Mouse (Mus musculus) intestine, embryonic 15.5 days (tissue): ENCODE measurements around the gene Gm43951. TPM values are rescaled to one million over a fixed set of nuclear protein-coding genes. Genes with fewer than 3 reads are reported as not detected.
A peak's percentile ranks its signal among the peaks of the same experiment; 100 is the strongest.
"Not testable (repeated sequence)": the region's sequence is repeated elsewhere in the genome, so short reads cannot be mapped to it uniquely, and the experiment has no call there.

Experiments used
- ATAC-seq: fragments of 200-750 bp; cut with Nextera tagmentation; 2 replicates; pipeline ENCODE4 v1.8.0; 2017; ENCODE audit warnings: moderate TSS enrichment, moderate library complexity
- H3K27ac ChIP-seq: fragments of 300-500 bp; sonication (generic); 2 replicates; pipeline ENCODE4 v1.5.1; 2015; ENCODE audit warnings: mild to moderate bottlenecking, inconsistent platforms
- H3K27me3 ChIP-seq: fragments of 300-500 bp; sonication (generic); replicated peaks from 2 replicates; pipeline ENCODE4 v1.6.1; 2015; ENCODE audit warnings: inconsistent platforms
- H3K36me3 ChIP-seq: fragments of 300-500 bp; sonication (generic); 2 replicates; pipeline ENCODE4 v1.6.1; 2015; ENCODE audit warnings: inconsistent platforms
- H3K4me1 ChIP-seq: fragments of 300-500 bp; sonication (generic); replicated peaks from 2 replicates; pipeline ENCODE4 v1.6.1; 2015; ENCODE audit warnings: inconsistent platforms
- H3K4me2 ChIP-seq: fragments of 300-500 bp; sonication (generic); replicated peaks from 2 replicates; pipeline ENCODE4 v1.6.1; 2015; ENCODE audit warnings: mild to moderate bottlenecking, inconsistent platforms
- H3K4me3 ChIP-seq: fragments of 300-500 bp; sonication (generic); replicated peaks from 2 replicates; pipeline ENCODE4 v1.5.1; 2015; ENCODE audit warnings: inconsistent platforms
- H3K9ac ChIP-seq: fragments of 300-500 bp; sonication (generic); 2 replicates; pipeline ENCODE4 v1.6.1; 2015; ENCODE audit warnings: inconsistent platforms
- H3K9me3 ChIP-seq: fragments of 300-500 bp; sonication (generic); 2 replicates; pipeline ENCODE4 v1.6.1; 2016; ENCODE audit warnings: inconsistent platforms
- WGBS: fragments of 180-500 bp; shearing (Covaris S2); methylation state at CpG from one replicate; pipeline ENCODE4 v1.1.7; 2015; 5-methylcytosine and 5-hydroxymethylcytosine counted together
- polyA plus RNA-seq: library from polyadenylated mRNA; unstranded; fragments of >200 nt; fragmentation: Nextera tagmentation; extraction: Ambion mirVana; gene quantifications from 2 replicates; pipeline ENCODE4 v1.2.1, GENCODE M21; 2015

Gene Gm43951
- polyA plus RNA-seq, 1 experiment from 2014 or later: 0.20 TPM

DNA sequence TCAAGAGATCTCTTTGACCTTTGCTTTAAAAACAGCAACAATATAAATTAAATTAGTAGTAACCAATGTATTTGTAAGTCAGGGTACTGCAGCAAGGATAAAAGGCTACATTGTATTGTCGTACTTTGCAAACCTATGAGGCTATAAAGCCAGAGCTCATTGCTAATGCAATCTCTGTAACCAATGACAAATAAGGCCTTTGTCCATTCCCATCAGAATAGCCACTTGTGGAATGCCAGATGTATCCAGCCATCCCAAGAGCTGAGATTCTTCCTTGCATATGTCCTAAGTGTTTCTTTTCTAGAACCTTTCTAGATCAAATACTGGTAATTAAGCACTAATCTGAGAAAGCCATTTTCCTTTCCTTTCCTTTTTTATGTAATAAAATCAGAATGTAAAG, 15.8 kb downstream of the Gm43951 start:
- Histone ChIP-seq H3K4me1 (no peaks in the 10 kb centered on the region), H3K9ac (no peak overlapping the region)
- no peak for ATAC-seq

DNA sequence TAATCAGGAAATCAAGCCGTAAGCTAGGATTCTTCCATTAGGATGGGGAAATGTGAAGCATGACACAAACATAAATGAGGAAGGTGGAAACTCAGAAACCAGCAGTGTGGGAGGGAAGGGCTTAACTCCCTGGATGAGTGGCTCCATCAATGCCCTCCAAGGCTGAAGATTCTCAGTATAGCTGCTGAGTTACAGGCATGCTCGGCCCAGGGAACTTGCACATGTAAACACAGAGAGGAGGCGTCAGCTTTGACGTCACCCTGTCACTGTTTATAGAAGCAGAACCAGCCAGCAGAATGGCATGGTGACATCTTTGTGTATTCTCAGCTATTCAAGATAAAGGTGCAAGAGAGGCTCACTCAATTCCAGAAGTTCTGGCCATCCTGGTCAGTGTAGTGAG, 22.4 kb downstream of the Gm43951 start:
- Histone ChIP-seq H3K9ac (no peak overlapping the region), H3K27me3 (no peaks in the 10 kb centered on the region), H3K36me3 (peaks cover 7% of the 10 kb centered on the region; the same call in 1 of the 2 replicates), H3K9me3 (no peaks in the 10 kb centered on the region), H3K4me1 (no peaks in the 10 kb centered on the region), H3K4me3 (no peak overlapping the region), H3K27ac (no peak overlapping the region), H3K4me2 (no peak overlapping the region)
- WGBS: 73% methylated on average over 4 of the region's 4 CpGs
- no peak for ATAC-seq

More for the DNA sequence above, 15.8 kb downstream of the Gm43951 start:
- Histone ChIP-seq H3K27me3 (no peaks in the 10 kb centered on the region), H3K4me3 (no peak overlapping the region), H3K36me3 (peaks cover 6% of the 10 kb centered on the region; the same call in 1 of the 2 replicates), H3K27ac (no peak overlapping the region), H3K9me3 (no peaks in the 10 kb centered on the region), H3K4me2 (no peak overlapping the region)
- WGBS: 90% methylated on average over 1 of the region's 1 CpGs

DNA sequence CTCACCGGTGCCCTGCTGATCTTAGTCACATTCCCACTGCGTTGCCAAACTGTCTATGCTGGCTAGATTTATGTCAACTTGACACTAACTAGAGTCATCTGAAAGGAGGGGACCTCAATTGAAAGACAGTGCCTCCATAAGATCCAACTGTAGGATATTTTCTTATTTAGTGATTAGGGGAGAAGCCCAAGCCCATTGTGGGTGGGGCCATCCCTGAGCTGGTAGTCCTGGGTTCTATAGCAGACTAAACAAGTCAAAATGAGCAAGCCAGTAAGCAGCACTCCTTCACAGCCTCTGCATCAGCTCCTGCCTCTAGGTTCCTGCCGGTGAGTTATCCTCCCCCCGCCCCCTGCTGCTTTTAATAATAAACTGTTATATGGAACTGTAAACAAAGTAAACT, 25.5 kb downstream of the Gm43951 start:
- WGBS: 86% methylated on average over 4 of the region's 4 CpGs
- Histone ChIP-seq H3K4me2 (no peak overlapping the region), H3K27ac (no peak overlapping the region), H3K27me3 (no peaks in the 10 kb centered on the region), H3K9ac (no peak overlapping the region), H3K36me3 (peaks cover 11% of the 10 kb centered on the region; the same call in 1 of the 2 replicates), H3K4me3 (no peak overlapping the region), H3K4me1 (no peaks in the 10 kb centered on the region), H3K9me3 (no peaks in the 10 kb centered on the region)
- no peak for ATAC-seq

DNA sequence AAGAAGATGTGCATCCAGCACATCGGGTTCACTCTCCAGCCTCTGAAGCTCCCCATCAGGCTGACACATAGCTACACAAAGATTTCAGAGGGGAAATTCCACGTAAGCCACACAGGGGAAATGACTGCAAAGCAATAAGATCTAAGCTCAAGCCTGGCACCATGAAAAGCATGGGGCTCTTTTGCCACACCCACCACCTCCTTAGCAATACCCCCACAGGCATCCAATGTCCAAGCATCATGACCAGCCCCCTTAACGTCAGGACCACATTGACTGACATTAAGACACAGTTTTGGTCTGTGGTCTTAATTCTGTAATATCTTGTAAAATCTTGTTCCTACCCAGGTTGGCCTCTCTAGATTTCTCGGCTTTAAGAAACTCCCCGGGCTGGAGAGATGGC, 26.1 kb downstream of the Gm43951 start:
- WGBS: 91% methylated on average over 5 of the region's 5 CpGs
- Histone ChIP-seq H3K9ac (no peak overlapping the region), H3K9me3 (no peaks in the 10 kb centered on the region), H3K36me3 (peaks cover 11% of the 10 kb centered on the region; the same call in 1 of the 2 replicates), H3K27ac (no peak overlapping the region), H3K4me2 (no peak overlapping the region), H3K27me3 (no peaks in the 10 kb centered on the region), H3K4me1 (no peaks in the 10 kb centered on the region), H3K4me3 (no peak overlapping the region)
- ATAC-seq: no peak

- no peak overlapping the region for H3K4me3 ChIP-seq
- no peak for ATAC-seq
- peaks cover 14% of the 10 kb centered on the region; the same call in 1 of the 2 replicates for H3K36me3 ChIP-seq
- H3K27ac ChIP-seq: no peak overlapping the region
- H3K4me2 ChIP-seq: no peak overlapping the region
- no peak overlapping the region for H3K9ac ChIP-seq
- no peaks in the 10 kb centered on the region for H3K9me3 ChIP-seq
- no peaks in the 10 kb centered on the region for H3K27me3 ChIP-seq
- 81% methylated on average over 3 of the region's 3 CpGs for WGBS
- H3K4me1 ChIP-seq: no peaks in the 10 kb centered on the region
Observed at GRCm38 (mm10) chr11:72176553-72176952, 30.1 kb downstream of the Gm43951 start.

GRCm38 (mm10) chr11:72175966-72176365, 30.7 kb downstream of the Gm43951 start:
- no peak overlapping the region for H3K9ac ChIP-seq
- no peak overlapping the region for H3K27ac ChIP-seq
- WGBS: 88% methylated on average over 5 of the region's 5 CpGs

GRCm38 (mm10) chr11:72174721-72175120, 31.9 kb downstream of the Gm43951 start:
- no peak overlapping the region for H3K4me3 ChIP-seq
- no peaks in the 10 kb centered on the region for H3K9me3 ChIP-seq
- 92% methylated on average over 6 of the region's 6 CpGs for WGBS
- H3K36me3 ChIP-seq: peaks cover 14% of the 10 kb centered on the region; the same call in 1 of the 2 replicates
- ATAC-seq: no peak
- no peaks in the 10 kb centered on the region for H3K27me3 ChIP-seq
- H3K4me1 ChIP-seq: no peaks in the 10 kb centered on the region
- H3K27ac ChIP-seq: no peak overlapping the region
- H3K9ac ChIP-seq: no peak overlapping the region
- H3K4me2 ChIP-seq: no peak overlapping the region

More at GRCm38 (mm10) chr11:72175966-72176365, 30.7 kb downstream of the Gm43951 start:
- ATAC-seq: no peak
- H3K36me3 ChIP-seq: peaks cover 12% of the 10 kb centered on the region; the same call in 1 of the 2 replicates
- H3K9me3 ChIP-seq: no peaks in the 10 kb centered on the region
- no peaks in the 10 kb centered on the region for H3K4me1 ChIP-seq
- no peak overlapping the region for H3K4me2 ChIP-seq
- H3K4me3 ChIP-seq: no peak overlapping the region
- H3K27me3 ChIP-seq: no peaks in the 10 kb centered on the region

DNA sequence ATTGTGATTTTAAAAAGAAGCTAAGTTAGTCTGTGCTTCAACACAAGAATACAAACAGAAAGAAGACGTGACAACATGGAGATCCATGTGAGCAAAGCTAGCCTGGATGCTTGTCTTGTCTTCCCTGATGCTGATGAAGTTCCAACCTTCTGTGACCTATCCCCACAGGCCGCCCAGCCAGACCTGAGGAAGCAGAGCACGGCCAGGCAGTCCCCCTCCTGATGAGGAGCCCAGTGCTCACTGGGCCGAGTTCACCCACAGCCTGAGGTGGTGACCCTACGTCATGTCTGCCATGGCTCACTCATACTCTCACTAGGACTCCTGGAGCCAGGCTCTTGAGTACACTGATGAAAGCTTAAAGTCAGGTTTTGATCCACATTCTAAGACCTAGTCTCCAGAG, 33.1 kb downstream of the Gm43951 start:
- no peak overlapping the region for H3K4me3 ChIP-seq
- H3K27me3 ChIP-seq: no peaks in the 10 kb centered on the region
- no peak overlapping the region for H3K27ac ChIP-seq
- H3K9me3 ChIP-seq: no peaks in the 10 kb centered on the region
- 82% methylated on average over 5 of the region's 5 CpGs for WGBS
- H3K9ac ChIP-seq: no peak overlapping the region
- no peak overlapping the region for H3K4me2 ChIP-seq
- H3K36me3 ChIP-seq: peaks cover 23% of the 10 kb centered on the region; the same call in 1 of the 2 replicates
- no peak for ATAC-seq
- H3K4me1 ChIP-seq: no peaks in the 10 kb centered on the region

- H3K4me2 ChIP-seq, H3K4me3 ChIP-seq, H3K27ac ChIP-seq, H3K9me3 ChIP-seq, H3K27me3 ChIP-seq, H3K9ac ChIP-seq, ATAC-seq, H3K4me1 ChIP-seq: not testable (repeated sequence)
- peaks cover 20% of the 10 kb centered on the region; the same call in 1 of the 2 replicates for H3K36me3 ChIP-seq
- 71% methylated on average over 4 of the region's 4 CpGs for WGBS
Observed at GRCm38 (mm10) chr11:72171906-72172305, 34.7 kb downstream of the Gm43951 start.

GRCm38 (mm10) chr11:72169871-72170270, 36.8 kb downstream of the Gm43951 start:
- H3K36me3 ChIP-seq: peaks cover 22% of the 10 kb centered on the region; the same call in 1 of the 2 replicates
- H3K9ac ChIP-seq: no peak overlapping the region
- 77% methylated on average over 4 of the region's 4 CpGs for WGBS
- H3K4me3 ChIP-seq: no peak overlapping the region
- ATAC-seq: no peak
- no peaks in the 10 kb centered on the region for H3K4me1 ChIP-seq
- no peaks in the 10 kb centered on the region for H3K9me3 ChIP-seq
- H3K27me3 ChIP-seq: no peaks in the 10 kb centered on the region
- H3K4me2 ChIP-seq: no peak overlapping the region
- no peak overlapping the region for H3K27ac ChIP-seq

GRCm38 (mm10) chr11:72163198-72163597, 43.4 kb downstream of the Gm43951 start:
- peaks cover 15% of the 10 kb centered on the region for H3K36me3 ChIP-seq
- no peak overlapping the region for H3K4me2 ChIP-seq
- WGBS: 87% methylated on average over 2 of the region's 2 CpGs
- H3K9ac ChIP-seq: no peak overlapping the region
- ATAC-seq: no peak
- H3K27ac ChIP-seq: no peak overlapping the region
- no peaks in the 10 kb centered on the region for H3K4me1 ChIP-seq
- H3K4me3 ChIP-seq: no peak overlapping the region
- H3K9me3 ChIP-seq: no peaks in the 10 kb centered on the region
- H3K27me3 ChIP-seq: no peaks in the 10 kb centered on the region

- no peak overlapping the region for H3K9ac ChIP-seq
- H3K4me1 ChIP-seq: 0 out of 2 replicates have a peak, but pooled peaks cover 2% of the 10 kb centered on the region
- WGBS: 54% methylated on average over 2 of the region's 2 CpGs
- peak overlapping the region; percentile 30; the same call in 1 of the 2 replicates for H3K27ac ChIP-seq
- H3K4me3 ChIP-seq: no peak overlapping the region
- H3K4me2 ChIP-seq: no peak overlapping the region
- H3K36me3 ChIP-seq: peaks cover 9% of the 10 kb centered on the region; the same call in 1 of the 2 replicates
- no peaks in the 10 kb centered on the region for H3K27me3 ChIP-seq
- H3K9me3 ChIP-seq: no peaks in the 10 kb centered on the region
- ATAC-seq: no peak
Observed at GRCm38 (mm10) chr11:72156624-72157023, 50.0 kb downstream of the Gm43951 start.

DNA sequence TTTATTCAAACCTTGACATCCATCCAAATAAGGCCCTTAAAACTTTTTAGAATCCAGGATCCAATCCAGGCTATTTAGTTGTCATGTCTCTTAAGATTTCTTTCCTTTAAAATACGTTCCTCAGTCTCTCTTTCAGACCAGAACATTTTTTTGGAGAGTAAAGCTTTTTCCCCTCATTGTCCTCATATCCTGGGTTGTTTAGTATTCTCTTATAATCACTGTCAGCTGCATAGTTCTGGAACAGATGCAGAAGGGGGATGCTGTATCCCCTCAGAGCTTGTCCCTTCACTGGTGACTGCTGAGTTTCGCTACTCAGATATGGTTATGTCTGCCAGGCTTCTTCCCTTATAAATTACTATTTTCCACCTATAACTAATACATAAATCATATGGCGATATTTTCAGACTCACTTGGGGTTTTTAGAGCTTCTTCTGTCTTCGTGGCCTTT, 50.6 kb downstream of the Gm43951 start:
- H3K9me3 ChIP-seq: no peaks in the 10 kb centered on the region
- peak overlapping the region; percentile 30 for H3K27ac ChIP-seq
- 52% methylated on average over 4 of the region's 4 CpGs for WGBS
- H3K9ac ChIP-seq: no peak overlapping the region
- no peak overlapping the region for H3K4me2 ChIP-seq
- peak; percentile 63; the same call in 1 of the 2 replicates for ATAC-seq
- H3K36me3 ChIP-seq: peaks cover 9% of the 10 kb centered on the region; the same call in 1 of the 2 replicates
- no peaks in the 10 kb centered on the region for H3K27me3 ChIP-seq
- no peak overlapping the region for H3K4me3 ChIP-seq
- 0 out of 2 replicates have a peak, but pooled peaks cover 2% of the 10 kb centered on the region for H3K4me1 ChIP-seq
